Mouse (Mus musculus) liver, embryonic 11.5 days (tissue): ENCODE data around the gene Cib3. TPM values are rescaled to one million over a fixed set of nuclear protein-coding genes. Genes with fewer than 3 reads are reported as not detected.

Source experiments
- ATAC-seq: fragments of 200-750 bp; cut with Nextera tagmentation; replicated peaks from 2 replicates; pipeline ENCODE4 v1.8.0; 2017; ENCODE audit warnings: moderate number of reproducible peaks, mild to moderate bottlenecking, moderate TSS enrichment, moderate library complexity; ENCODE audit not compliant: low FRiP score
- DNase-seq: peaks from one replicate; pipeline ENCODE4 v3.0.0-alpha.2; 2017; ENCODE audit warnings: low spot score
- H3K27ac ChIP-seq: fragments of 300-500 bp; sonication (generic); 2 replicates; pipeline ENCODE4 v1.5.1; 2014; ENCODE audit warnings: mild to moderate bottlenecking, low read depth, low read length, control low read depth
- H3K27me3 ChIP-seq: fragments of 300-500 bp; sonication (generic); replicated peaks from 2 replicates; pipeline ENCODE4 v1.6.1; 2014; ENCODE audit warnings: low read length, mixed read lengths; ENCODE audit not compliant: control insufficient read depth, insufficient read depth
- H3K36me3 ChIP-seq: fragments of 300-500 bp; sonication (generic); 2 replicates; pipeline ENCODE4 v1.6.1; 2014; ENCODE audit warnings: mild to moderate bottlenecking, low read length, moderate library complexity, mixed read lengths; ENCODE audit not compliant: control insufficient read depth, insufficient read depth
- H3K4me1 ChIP-seq: fragments of 300-500 bp; sonication (generic); replicated peaks from 2 replicates; pipeline ENCODE4 v1.6.1; 2014; ENCODE audit warnings: low read length, mixed read lengths; ENCODE audit not compliant: control insufficient read depth, insufficient read depth
- H3K4me2 ChIP-seq: fragments of 300-500 bp; sonication (generic); 2 replicates; pipeline ENCODE4 v1.6.1; 2014; ENCODE audit warnings: mild to moderate bottlenecking, control low read depth, moderate library complexity
- H3K4me3 ChIP-seq: fragments of 300-500 bp; sonication (generic); 2 replicates; pipeline ENCODE4 v1.5.1; 2014; ENCODE audit warnings: low read depth, low read length, control low read depth
- H3K9ac ChIP-seq: fragments of 300-500 bp; sonication (generic); 2 replicates; pipeline ENCODE4 v1.6.1; 2014; ENCODE audit warnings: low read depth, low read length, control low read depth
- H3K9me3 ChIP-seq: fragments of 300-500 bp; sonication (generic); 2 replicates; pipeline ENCODE4 v1.6.1; 2016; ENCODE audit warnings: low read length, inconsistent platforms, mixed read lengths; ENCODE audit not compliant: control insufficient read depth
- WGBS: fragments of 180-500 bp; shearing (Covaris S2); extraction: QIAGEN DNeasy Blood & Tissue Kit; methylation state at CpG from one replicate; pipeline ENCODE4 v1.1.7; 2014; 5-methylcytosine and 5-hydroxymethylcytosine counted together
- polyA plus RNA-seq: library from polyadenylated mRNA; unstranded; fragments of >200 nt; fragmentation: Nextera tagmentation; extraction: Ambion mirVana; gene quantifications from 2 replicates; pipeline ENCODE4 v1.2.1, GENCODE M21; 2014

Gene Cib3
- polyA plus RNA-seq, 1 experiment from 2014 or later: not detected

DNA sequence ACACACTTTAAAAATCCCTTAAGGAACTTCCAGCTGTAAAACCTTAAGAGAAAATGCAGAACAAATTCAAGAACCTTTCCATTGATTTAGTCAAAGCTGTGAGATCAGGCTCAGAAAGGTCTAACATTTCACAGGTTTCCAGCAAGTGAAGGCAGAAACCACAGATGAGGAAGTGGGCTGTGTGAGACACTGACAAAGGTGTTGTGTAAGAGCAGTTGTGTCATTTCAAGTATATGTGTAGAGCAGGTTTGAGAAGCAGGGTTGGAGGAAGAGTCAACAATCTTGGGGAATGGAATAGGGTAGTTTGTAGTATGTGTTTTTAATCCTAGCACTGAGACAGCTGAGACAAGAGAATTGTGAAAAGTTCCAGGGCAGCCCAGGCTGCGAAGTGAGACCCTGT, 3.2 kb upstream of the Cib3 start:
- Histone ChIP-seq H3K36me3 (no peaks in the 10 kb centered on the region; the same call in 1 of the 2 replicates), H3K27ac (no peak overlapping the region), H3K4me3 (no peak overlapping the region), H3K4me1 (peaks cover 7% of the 10 kb centered on the region), H3K9me3 (no peaks in the 10 kb centered on the region), H3K27me3 (no peaks in the 10 kb centered on the region), H3K4me2 (no peak overlapping the region), H3K9ac (no peak overlapping the region)
- WGBS: 24% methylated on average over 1 of the region's 1 CpGs
- ATAC-seq (no peak), DNase-seq (no peak)

DNA sequence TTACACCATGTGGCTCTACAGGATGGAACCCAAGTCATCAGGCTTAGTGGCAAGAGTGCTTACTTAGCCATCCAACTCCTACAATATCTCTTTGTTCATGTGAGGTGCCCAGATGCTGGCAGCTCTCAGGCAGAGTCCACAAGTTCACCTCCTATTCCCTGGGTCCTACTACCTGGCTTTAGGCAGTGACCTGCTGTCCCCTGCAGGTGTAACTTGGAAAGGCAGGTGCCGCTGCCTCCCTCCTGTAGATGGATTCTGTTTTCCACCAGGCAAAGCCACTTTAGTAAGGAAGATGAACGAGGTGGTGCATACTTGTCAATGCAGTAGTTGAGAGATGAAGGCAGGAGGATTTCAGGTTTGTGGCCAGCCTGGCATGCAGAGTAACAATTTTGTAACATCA, 2.4 kb upstream of the Cib3 start:
- Histone ChIP-seq H3K9ac (no peak overlapping the region), H3K4me2 (no peak overlapping the region), H3K27ac (no peak overlapping the region), H3K27me3 (no peaks in the 10 kb centered on the region), H3K36me3 (no peaks in the 10 kb centered on the region), H3K4me3 (no peak overlapping the region), H3K4me1 (no peaks in the 10 kb centered on the region), H3K9me3 (no peaks in the 10 kb centered on the region)
- DNase-seq (no peak), ATAC-seq (no peak)
- 49% methylated on average over 2 of the region's 2 CpGs for WGBS

DNA sequence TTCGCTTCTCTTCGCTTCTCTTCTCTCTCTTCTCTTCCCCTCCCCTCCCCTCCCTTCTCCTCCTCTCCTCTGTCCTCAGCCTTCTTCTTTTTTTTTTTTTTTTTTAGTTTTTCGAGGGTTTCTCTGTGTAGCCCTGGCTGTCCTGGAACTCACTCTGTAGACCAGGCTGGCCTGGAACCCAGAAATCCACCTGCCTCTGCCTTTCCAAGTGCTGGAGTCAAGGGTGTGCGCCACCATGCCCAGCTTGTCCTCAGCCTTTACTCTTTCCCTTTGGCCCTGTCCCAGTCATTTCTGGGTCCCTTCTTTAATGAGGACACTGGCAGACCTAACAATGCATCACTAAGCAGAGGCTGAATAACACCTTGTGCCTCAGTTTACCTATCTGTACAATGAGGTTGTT, 899 bp upstream of the Cib3 start, which contains the start of gene Gm11034:
Gene Gm11034 (minus strand): TSS at position 101 of the 400 bp plus-strand sequence.
- H3K4me1 ChIP-seq: no peaks in the 10 kb centered on the region

DNA sequence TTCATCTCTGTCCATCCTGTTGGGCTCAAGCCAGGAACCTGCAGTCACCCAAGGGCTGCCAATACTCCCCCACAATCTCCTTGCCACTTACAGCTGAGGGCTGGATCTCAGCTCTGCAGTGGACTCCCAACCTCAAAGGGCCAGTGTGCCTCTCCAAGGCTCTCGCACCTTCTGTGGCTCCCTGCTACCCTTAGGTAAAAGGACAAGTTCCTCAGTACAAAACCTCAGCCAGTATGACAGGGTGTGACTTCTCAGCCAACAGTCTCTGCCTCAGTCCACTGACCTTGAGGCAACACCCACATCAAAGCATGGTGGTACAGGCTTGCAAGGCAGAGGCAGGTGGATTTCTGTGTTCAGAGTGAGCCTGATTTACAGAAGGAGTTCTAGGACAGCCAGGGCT, 791 bp downstream of the Cib3 start:
- H3K4me3 ChIP-seq: no peak overlapping the region
- no peak overlapping the region for H3K27ac ChIP-seq
- H3K4me2 ChIP-seq: no peak overlapping the region
- H3K4me1 ChIP-seq: no peaks in the 10 kb centered on the region
- 58% methylated on average over 1 of the region's 1 CpGs for WGBS
- DNase-seq (no peak), ATAC-seq (no peak)
- H3K9ac ChIP-seq: no peak overlapping the region
- no peaks in the 10 kb centered on the region for H3K36me3 ChIP-seq
- H3K9me3 ChIP-seq: no peaks in the 10 kb centered on the region
- H3K27me3 ChIP-seq: no peaks in the 10 kb centered on the region

More for the DNA sequence above, 899 bp upstream of the Cib3 start, which contains the start of gene Gm11034:
- Histone ChIP-seq H3K27ac (no peak within 1 kb of the TSS), H3K9ac (no peak within 1 kb of the TSS), H3K9me3 (no peaks in the 10 kb centered on the region), H3K27me3 (no peaks in the 10 kb centered on the region), H3K4me2 (no peak within 1 kb of the TSS), H3K36me3 (no peaks in the 10 kb centered on the region), H3K4me3 (no peak within 1 kb of the TSS)
- DNase-seq (no peak), ATAC-seq (no peak)
- WGBS: 64% methylated on average over 4 of the region's 4 CpGs

DNA sequence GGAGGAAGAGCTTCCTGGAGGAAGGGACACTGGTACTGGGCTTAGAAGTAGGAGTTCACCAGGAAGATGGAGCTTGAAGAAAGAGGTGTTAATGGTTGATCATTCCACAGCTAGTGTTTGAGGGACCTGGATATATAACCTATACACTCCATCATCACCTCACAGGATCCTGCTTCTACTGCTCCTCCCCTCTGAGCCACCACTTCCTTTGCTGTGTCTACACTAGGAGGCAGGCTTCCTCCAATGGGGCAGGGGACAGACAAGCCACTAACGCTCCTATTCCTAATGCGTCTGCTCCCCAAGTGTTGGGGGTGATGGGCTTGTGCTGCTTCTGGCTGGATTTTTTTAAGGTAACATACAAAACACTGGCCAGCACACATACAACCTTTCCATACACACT, 1.9 kb downstream of the Cib3 start:
- ATAC-seq (no peak), DNase-seq (no peak)
- Histone ChIP-seq H3K27me3 (no peaks in the 10 kb centered on the region), H3K36me3 (no peaks in the 10 kb centered on the region), H3K4me3 (no peak overlapping the region), H3K4me1 (no peaks in the 10 kb centered on the region), H3K27ac (no peak overlapping the region), H3K9ac (no peak overlapping the region), H3K9me3 (no peaks in the 10 kb centered on the region), H3K4me2 (no peak overlapping the region)
- 52% methylated on average over 2 of the region's 2 CpGs for WGBS

DNA sequence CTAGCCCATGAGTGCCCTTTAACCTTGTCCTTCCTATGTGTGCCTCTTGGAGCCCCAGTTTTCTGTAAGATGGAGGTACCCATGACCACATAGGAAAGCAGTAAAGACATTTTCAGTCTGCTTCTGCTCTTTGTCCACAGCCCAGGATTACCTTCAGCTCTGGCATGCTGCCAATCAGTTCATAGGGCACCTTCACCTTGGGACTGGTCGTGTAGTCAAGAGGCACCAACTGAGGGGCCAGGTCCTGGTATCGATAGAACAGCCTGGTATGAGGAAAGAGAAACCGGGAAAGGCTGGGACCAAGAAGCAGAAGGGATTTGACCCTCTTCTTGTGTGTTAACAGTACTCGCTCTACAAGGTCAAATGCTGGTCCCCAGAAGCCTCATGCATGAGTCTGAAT, 2.4 kb downstream of the Cib3 start:
- 68% methylated on average over 4 of the region's 4 CpGs for WGBS
- ATAC-seq (no peak), DNase-seq (no peak)
- Histone ChIP-seq H3K9ac (no peak overlapping the region), H3K4me3 (no peak overlapping the region), H3K27me3 (no peaks in the 10 kb centered on the region), H3K4me2 (no peak overlapping the region), H3K9me3 (no peaks in the 10 kb centered on the region), H3K36me3 (no peaks in the 10 kb centered on the region), H3K4me1 (no peaks in the 10 kb centered on the region), H3K27ac (no peak overlapping the region)

DNA sequence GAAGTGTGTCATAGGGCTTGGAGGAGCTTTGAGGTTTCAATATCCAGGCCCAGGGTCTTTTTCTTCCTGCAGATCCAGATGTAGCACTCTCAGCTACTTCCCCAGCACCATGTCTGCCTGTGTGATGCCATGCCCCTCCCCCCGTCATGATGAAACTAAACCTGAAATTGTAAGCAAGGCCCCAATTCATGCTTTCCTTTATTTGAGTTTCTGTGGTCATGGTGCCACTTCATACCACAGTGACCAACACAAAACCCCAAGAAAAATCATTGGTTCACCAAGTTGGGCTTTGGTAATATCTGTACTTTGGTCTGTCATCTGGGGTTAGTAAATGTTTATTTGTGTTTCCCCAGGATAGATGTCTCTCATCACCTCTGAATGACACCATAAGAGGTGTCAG, 4.1 kb downstream of the Cib3 start:
- Histone ChIP-seq H3K36me3 (no peaks in the 10 kb centered on the region), H3K4me2 (no peak overlapping the region), H3K9ac (no peak overlapping the region), H3K4me1 (no peaks in the 10 kb centered on the region), H3K27ac (no peak overlapping the region), H3K9me3 (no peaks in the 10 kb centered on the region), H3K27me3 (no peaks in the 10 kb centered on the region), H3K4me3 (no peak overlapping the region)
- no peak for DNase-seq
- ATAC-seq: no peak
- WGBS: 75% methylated on average over 1 of the region's 1 CpGs

DNA sequence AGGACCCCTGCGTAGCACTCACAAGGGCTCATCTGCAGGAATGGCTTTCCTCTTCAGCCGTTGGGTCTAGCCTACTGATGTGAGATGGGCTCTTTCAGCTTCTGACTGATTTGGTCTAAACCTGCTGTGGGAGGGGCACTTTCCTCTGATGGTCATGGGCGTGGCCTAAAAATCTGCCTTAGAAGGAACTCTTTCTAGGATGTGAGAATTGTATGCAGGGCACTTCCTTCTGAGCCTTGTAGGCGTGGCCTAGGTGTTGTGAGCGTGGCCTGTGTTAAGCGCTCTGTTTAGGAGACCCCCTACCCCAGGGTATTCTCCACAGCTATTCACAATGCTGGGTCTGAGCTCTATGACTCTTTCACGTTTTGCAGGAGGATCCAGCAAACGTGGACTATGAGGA, 14.6 kb downstream of the Cib3 start:
- no peak for DNase-seq
- no peak for ATAC-seq
- H3K9ac ChIP-seq: no peak overlapping the region
- 52% methylated on average over 8 of the region's 8 CpGs for WGBS
- no peaks in the 10 kb centered on the region for H3K4me1 ChIP-seq
- peaks cover 6% of the 10 kb centered on the region for H3K9me3 ChIP-seq
- H3K36me3 ChIP-seq: no peaks in the 10 kb centered on the region
- no peaks in the 10 kb centered on the region for H3K27me3 ChIP-seq
- H3K4me2 ChIP-seq: no peak overlapping the region
- H3K4me3 ChIP-seq: no peak overlapping the region
- no peak overlapping the region for H3K27ac ChIP-seq

DNA sequence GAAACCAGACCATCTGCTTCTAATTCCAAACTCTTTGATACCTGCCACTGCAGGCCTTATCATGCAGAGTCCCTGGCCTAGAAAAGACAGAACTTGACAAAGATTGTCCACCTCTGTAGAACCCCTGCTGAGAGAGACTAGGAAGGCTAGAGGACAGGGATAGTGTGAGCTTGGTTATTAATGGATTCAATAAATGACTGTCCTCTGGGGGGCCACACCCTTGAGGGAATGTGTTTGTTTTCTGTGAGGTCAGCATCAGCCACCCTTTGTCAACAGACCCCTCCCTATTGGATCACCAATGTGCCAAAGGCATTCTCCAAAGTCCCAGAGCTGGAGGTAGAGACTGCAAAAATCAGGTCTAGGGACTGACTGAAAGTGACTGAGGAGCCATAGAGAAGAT, 20.6 kb downstream of the Cib3 start:
- ATAC-seq (no peak), DNase-seq (no peak)
- H3K27ac ChIP-seq: no peak overlapping the region
- H3K36me3 ChIP-seq: no peaks in the 10 kb centered on the region
- H3K9me3 ChIP-seq: no peaks in the 10 kb centered on the region
- no peaks in the 10 kb centered on the region for H3K27me3 ChIP-seq
- H3K4me1 ChIP-seq: no peaks in the 10 kb centered on the region
- H3K4me2 ChIP-seq: no peak overlapping the region
- no peak overlapping the region for H3K4me3 ChIP-seq
- H3K9ac ChIP-seq: no peak overlapping the region
